Mouse (Mus musculus) cerebellum, postnatal 10 days (tissue): Measurements from ENCODE around the gene Crtc3.

ENCODE experiments used
- DNase-seq, 2 experiments: peaks; one replicate each; pipeline ENCODE4 v3.0.0; 2021; ENCODE audit warnings: mixed read lengths in 2 of 2

Gene Crtc3

DNA sequence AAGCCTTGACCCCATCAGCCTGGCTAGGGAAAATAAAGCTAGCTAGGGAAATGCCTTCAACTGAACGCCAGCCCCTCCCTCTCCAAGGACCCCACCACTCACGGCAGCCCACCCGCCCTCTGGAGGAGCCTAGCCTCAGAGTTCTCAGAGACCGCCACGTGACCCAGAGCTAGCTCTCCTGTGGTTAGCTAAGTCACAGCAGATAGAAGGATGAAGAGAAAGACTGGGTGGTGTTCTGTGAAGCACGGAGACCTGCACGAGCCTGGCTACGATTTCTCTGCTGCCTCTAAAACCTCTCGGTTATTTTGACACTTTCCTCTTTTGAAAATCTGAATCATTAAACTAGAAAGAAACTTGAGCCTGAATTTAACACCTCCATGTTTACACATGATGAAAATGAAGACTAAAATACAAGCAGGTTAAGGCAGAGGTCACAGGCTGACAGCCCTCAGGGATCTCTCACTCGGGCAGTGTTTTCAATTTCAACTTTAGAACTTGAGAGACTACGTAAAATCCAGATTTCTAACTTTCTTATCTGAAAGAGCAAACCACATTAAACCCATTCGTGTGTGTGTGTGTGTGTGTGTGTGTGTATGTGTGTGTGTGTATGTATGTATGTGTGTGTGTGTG is 8.3 kb downstream of the Crtc3 start:
- no peak for DNase-seq

DNA sequence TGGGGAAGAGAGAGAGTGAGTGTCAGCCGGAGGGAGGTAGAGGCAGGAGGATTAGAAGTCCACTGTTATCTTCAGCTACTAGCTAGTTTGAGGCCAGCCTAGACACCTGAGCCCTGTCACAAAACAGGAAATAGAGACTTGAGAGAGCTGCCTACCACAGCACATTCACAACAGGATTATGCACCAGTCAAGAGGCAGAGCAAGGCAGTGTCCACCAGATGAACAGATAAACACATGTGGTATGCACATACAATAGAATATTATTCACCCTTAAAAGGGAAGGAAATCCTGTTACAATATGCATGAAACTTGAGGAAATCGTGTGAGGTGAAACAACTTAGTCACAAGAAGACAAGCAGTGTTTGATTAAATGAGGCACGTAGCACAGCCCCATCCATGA is 16.4 kb downstream of the Crtc3 start:
- no peak for DNase-seq

DNA sequence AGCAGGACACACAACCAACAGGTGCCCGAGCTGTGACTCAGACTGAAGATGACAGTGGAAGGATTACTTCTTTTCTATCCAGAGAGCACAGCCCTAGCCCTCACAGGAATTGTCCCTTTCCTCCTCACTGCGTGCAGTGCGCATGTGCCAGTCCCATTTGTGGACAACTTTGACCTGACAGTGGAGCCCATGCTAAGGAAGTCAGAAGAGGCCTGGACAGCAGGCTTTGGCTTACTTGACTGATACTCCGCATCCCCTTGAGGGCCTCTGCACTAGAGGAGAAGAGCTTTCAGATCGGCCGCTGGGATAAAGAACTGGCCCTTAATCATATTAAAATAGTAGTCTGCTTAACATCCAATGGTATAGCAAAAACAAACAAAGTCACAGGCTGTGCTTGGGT is 17.8 kb downstream of the Crtc3 start:
- no peak for DNase-seq

DNA sequence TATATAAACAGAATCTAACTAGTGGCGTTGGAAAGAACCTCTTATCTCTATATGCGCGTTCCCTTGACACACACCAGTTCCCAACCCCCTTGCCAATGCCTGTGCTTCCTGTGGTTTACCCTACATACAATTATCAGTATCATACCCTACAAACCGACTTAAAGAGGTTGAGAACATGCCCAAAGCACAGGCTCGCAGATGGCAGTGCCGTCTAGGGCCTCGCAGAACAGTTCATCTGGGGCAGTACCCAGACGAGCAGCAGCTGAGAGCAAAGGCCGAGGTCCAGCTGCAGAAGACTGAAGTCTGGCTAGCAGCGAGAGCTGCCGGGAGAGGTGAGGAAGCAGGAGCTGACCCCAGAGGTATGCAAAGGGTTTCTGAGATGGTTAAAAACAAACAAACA is 21.5 kb downstream of the Crtc3 start:
- DNase-seq, result no peak

DNA sequence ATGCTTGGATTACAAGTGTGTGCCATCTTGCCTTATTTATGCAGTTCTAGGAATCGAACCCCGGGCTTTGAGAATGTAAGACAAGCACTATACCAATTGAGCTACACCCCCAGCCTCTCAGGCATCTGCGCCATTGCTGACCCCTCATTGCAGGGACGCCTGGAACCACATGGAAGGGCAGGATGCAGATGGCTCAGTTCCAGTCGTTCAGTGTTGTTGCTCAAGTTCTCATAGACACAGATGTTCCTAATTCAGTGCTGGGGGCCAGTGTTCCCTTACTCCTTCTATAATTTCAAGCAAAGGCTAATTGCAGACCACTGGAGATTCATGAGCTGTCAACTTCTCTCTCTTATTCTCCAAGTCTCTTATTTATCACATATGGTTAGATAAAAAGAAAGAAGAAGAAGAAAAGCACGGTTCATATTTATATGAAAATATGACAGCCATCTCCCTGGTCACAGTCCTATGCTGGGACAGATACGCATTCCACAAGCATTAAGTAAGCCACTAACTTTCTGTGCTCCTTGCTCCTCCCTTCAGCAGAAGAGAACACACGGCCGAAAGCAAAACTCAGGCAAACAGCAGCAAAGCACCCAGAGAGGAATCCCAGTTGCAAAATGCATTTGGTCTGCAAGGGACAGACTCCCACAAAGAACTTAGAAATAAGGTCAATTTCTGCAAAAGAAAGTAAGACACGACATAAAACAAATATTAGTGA is 22.3 kb downstream of the Crtc3 start:
- DNase-seq, result no peak

DNA sequence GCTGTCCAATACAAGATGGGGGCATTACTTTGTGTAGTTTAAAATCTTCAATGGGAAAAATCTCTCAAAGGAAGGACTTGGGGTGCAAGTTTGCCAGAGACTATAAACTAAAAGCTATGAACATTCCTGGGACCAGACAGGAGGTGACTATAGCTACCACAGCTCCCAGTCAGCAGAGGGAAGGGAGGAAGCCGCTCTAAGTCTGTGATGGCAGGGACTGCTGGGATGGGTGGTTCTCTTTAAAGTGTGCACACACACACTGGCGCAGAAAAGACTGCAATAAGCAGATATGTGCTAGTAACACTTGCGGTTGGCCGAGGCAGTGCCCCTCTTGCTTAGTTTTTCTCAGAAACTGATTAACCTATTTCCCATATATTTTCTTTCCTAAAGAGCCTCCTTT is 27.6 kb downstream of the Crtc3 start:
- no peak for DNase-seq

DNA sequence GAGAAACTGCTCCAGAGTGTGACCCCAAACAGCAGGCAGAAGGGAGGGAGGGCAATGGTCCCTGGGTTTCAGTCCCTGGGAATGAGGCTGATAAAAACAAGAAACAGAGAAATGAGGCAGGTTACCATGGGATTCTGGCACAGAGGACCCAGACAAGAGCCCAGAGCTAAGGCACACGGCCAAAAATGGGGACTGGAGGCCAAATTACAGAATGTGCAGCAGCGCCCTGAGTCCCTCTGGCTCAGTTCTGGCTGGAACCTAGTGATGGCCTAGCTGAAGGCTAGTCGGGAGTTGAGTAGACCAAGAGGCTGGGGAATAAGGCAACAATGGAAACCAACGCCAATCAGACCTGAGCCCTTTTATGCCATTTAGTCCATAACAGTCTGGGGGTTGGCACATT is 28.1 kb downstream of the Crtc3 start:
- DNase-seq, result peak; percentile 97

DNA sequence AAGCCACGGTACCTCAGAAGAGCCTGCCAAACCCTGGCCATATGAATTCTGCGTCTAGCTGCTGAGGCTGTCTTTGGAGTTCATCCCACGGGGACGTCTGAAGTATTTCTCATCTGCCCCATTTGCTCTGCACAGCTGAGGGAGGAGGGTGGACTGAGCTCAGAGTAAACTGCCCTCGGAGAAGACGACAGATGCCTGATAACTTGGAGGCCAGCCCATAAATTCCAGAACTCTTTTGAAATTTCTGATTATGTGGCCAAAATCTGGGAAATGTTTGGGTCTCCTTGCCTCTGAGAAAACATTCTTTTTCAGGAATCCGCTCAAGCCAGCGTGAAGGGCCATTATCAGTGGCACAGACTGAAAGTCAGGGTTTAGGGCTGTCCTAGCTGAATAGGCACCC is 30.8 kb downstream of the Crtc3 start:
- peak in 1 of 2 experiments; percentile 52 for DNase-seq

DNA sequence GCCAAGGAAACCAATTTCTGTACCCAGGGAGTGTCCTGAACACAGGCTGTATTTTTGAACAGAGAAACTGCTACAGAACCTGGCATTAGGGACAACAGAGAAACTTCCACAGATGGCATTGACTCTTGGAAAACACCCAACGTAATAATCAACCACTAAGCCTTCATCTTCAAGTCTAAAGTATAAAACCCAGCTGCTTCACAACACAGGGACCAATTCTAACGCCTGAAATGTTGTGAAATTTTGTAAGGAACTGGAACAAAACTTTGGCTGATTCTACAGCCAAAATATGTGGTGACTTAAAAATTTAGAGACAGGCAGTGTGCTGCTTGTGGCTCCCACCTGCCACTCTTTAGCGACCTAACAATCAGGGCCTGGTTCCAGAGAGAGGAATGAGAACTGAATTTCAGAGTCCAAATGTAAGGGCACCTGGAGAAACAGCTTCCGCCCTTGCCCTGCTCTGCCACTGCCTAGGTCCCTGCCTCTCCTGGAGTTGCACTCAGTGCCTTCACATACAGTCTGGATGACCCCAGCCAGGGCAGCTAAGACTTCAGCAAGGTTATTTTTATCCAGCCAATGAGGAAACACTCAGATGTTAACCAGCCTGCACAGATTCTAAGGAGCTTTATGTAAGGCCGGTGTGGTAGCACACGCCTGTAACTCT is 33.2 kb downstream of the Crtc3 start:
- peak in 1 of 2 experiments; percentile 51 for DNase-seq

DNA sequence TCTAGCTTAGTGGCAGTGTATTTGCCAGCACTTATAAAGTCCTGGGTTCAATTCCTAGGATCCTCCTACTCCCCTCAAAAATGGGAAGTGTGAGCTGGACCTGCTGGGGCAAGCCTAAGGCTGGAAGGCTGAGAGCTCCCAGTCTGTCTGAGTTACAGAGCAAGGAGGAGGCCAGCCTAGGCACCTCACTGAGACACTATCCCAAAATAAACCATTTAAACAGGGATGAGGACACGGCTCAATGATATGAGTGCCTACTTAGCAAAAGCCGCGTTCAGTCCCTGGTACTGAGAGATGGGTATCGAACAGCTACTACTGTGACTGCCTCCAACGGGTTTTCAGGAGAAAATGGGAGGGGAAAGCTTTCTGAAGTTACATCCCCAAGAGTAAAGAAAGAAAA is 33.8 kb downstream of the Crtc3 start:
- DNase-seq, result no peak

DNA sequence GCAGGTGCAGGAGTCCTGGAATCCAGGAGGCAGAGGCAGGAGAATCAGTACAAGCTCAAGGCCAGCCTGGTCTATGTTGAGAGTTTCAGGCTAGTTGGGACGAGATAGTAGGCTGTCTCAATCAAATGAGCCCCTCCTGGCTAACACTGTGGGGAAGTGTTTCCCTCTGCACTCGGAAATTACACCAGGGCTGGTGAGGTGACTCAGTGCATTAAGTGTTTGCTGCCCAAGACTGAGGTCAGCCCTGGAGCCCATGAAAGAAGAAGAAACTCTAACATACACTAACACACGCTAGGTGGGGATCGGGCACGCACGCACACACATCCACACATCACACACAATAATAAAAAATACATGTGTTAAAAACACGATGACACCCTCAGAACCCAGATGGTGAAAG is 34.3 kb downstream of the Crtc3 start:
- DNase-seq, result no peak

DNA sequence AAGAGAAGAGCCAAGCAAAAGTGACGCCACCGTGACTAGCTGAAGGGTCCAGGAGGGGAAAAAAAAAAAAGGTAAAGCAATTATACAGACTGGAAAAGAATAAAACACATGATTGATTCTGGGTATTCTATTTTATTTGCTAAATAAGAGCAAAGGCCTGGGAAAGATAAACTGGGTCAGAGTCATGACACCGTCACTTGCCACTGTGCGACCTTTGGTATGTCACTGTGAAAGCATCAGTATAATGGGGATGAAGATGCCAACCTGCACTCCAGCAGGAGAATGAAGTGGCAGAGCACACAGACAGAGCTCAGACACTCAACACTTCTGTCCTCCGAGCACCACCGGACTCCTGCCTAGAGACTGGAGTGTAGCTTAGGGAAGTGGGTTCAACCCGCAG is 34.7 kb downstream of the Crtc3 start:
- DNase-seq, result no peak

DNA sequence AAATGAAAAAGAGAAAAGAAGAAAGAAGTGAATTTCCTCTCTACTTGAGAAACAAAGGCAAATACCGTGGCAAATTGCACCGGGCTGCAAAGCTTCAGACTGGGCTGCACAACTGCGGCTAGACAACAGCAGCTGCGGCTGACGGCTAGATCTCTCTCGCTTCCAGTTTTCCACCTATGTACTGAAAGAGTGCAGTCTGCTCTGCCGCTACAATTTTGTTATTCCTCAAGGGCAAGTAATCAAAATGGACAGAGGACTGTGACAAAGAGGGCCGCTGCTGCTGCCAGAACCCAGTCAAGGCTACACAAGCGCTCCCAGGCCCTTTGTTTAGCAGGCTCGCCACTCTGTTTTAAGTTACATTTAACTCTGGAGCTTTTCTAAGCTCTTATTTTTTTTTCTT is 35.6 kb downstream of the Crtc3 start:
- DNase-seq, result no peak

DNA sequence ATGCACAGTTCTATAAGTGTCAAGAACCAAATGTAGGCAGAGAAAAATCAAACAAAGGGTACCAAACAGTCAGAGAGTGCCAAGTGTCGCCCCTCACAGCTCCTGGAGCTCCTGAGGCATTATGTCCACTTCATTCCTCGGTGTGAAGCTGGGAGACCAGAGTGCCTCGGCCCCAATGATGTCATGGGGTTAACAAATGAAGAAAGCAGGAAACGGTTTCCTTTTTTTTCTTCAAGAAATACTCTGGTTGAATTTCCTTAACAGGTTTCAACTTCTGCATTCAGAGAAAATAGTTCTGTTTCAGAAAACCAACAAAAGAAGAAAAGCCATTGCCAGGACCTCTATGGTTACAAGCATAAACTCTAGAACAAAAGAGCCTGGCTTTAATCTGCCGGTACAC is 36.4 kb downstream of the Crtc3 start:
- DNase-seq, result no peak

DNA sequence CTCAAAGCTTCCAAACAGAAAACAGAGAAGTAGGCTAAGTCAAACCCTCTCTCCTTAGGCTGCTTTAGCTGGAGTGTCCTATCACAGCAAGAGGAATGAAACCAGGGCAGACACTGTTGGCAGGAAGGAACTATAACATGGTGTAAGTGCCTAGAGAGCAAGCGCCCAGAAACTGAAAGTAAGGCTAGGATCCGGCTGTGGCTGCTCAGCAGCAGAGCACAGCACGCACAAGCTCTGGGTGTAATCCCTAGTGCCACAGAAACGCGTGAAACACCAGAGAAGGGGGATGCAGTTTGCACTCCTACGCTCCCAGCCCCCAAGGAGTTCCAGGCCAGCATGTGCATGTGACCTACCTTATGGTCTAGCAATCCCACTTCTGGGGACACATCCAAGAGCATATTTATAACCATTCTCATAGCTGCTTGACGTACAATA is 41.2 kb downstream of the Crtc3 start:
- peak; percentile 80 for DNase-seq

DNA sequence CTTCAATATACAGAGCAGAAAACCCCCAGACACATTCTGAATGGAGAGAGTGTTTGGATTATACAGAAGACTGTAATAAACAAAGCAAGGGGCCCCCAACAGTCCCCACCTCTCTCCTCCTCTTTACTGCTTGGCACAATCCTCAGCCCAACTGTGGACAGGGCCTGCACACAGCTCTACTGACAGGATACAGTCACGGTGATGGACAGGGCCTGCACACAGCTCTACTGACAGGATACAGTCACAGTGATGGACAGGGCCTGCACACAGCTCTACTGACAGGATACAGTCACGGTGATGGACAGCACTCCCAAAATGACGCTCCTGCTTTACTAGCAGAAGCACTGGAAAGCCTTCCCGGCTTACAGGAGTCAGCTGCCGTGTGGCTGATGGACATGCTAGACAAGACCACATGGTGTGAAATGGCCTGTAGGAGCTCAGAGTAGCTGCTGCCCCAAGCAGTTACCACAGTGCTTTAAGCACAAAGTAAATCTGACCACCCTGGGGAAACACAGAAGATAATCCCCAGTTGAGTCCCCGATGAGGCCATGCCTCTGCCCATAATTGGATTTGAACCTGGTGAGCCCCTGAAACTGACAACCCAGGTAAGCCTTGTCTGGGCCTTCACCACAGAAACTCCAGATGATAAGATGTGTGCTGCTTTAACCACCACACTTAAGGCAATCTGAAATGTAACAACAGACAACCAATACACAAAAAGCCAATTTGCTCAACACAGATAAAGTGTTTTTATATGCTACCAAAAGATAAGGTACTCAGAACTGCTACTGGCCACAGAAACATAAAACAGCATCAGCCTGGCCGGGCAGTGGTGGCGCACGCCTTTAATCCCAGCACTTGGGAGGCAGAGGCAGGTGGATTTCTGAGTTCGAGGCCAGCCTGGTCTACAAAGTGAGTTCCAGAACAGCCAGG is 42.3 kb downstream of the Crtc3 start:
- DNase-seq, result no peak

DNA sequence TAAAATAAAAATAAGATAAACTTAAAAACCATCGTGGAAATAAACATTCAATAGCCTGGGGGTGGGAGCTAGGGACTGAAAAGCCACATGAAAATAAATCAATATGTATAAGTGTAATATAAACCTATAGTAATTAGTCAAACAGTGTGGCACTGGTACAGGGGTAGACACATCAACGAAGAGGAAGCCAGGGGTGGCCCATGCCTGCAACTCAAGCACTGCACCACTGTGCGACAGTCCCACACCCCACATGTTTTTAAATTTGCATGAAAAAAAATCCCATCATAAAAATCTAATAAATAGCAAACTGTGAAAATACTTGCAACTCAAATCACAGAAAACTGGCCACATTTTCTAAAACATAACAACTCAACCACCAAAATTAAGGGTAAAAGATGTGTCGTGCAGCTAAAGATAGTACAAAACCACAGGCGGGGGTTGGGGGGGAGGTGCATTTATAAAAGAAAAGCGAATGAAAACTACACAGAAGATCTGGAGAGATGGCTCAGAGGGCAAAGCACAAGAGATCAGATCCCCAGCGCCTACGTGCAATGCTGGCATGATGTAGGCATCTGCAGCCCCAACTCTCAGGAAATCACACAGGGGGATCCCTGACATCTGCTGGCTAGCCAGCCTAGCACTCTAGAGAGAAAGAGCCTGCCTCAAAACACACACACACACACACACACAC is 45.6 kb downstream of the Crtc3 start:
- peak in 1 of 2 experiments; percentile 47 for DNase-seq

DNA sequence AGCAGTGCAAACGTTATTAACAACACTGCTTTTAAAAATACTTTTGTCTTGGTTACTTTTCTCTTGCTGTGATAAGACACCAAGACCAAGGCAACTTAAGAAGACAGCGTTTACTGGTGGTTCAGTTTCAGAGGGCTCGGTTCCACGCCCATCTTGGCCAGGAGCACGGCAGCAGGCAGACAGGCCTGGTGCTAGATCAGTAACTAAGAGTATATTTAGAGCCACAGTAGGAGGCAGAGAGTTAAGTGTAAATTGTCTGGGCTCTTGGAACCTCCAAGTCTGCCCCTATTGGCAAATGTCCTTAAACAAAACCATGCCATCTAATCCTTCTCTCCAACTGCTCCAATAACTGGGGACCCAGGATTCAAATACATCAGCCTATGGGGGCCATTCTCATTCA is 46.1 kb downstream of the Crtc3 start:
- DNase-seq, result peak; percentile 61 to 66

DNA sequence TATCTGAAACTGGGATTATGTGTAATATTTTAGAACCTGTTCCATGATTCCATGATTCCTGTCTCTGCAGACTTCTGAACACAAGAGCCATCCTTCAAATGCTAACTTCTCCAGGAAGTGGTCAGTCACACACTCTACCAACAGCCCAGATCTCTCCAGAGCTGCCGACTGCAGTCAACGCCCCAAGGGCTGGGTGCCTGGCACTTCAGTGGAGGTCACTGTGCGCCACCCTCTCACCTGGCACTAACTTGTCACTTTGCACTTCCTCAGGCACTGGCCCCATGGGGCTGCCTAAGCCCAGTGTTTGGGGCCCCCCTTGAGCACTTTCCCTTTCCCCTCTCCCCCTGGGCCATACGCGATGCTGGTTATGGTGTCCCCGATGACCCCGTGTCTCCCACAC is 46.8 kb downstream of the Crtc3 start:
- no peak for DNase-seq

DNA sequence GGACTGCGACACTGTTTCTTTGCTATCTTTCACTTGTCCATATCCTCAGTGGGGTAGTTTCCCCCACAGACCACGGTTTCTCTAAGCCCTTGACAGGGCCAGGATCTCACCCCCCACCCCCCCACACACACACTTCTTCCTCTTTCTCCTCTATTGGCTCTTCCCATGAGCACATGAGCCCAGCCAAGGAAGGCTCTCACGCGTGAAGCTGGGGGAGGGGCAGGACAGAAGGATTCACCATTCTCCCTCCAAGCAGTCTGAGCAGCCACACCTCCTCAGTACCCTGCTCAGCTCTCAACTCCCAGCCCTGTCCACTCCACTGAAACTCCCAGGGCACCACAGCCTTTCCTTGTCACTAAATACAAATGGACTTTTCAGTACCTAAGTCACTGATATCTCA is 47.2 kb downstream of the Crtc3 start:
- DNase-seq, result peak; percentile 89 to 90

DNA sequence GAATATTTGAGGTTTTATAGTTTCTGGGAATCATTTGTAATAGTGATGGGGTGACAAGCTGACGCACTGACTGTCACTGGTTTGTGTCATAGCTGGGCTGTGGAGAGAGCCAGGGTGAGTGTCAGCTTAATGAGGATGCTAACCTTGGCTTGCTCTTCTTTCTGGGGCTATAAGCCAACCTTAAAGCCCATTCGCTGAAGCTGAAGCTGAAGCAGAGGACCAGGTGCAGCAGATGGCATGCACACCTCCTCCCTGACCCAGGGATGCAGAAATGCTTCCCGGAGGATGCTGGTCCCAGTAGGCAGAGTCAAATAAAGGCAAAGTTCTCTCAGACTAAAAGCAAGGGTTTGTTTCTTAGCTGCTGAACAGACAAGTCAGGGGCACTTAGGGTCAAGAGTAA is 48.7 kb downstream of the Crtc3 start:
- DNase-seq, result peak; percentile 72 to 73

DNA sequence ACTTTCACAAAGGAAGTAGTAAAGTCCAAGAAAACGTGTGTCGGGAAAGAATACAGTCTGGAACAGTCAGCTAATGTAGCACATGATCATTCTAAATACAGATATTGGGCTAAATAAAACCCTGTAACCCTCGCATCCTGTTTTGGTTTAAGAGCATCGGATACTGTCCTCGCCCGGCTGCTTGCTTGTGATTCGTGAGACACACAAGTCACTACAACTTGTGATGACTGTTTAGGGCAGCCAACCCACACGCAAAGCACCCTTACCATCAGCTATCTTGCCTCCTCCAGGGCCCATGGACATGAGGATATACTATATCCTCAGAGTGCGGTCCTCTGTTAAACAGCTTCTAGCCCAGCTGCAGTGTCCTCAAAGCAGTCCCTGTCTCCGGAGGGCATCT is 50.2 kb downstream of the Crtc3 start:
- no peak for DNase-seq
